In genomic region chr4:53165231-53165630, GRCm38 (mm10) we compare ENCODE assay signal across 18 mouse cellular contexts.
"Had no signal": no experiment of that assay in that cellular context is flagged by ENCODE, and none has a peak within 500 bp of the region (broad histone marks: within the 10 kb centered on the region; RNA-seq: fewer than 3 reads in every experiment).

No protein-coding gene starts in this region.

- H3K27ac ChIP-seq: lung, embryonic 15.5 days; midbrain, embryonic 10.5 days; midbrain, embryonic 12.5 days; neural tube, embryonic 13.5 days; neural tube, embryonic 15.5 days had no signal

- DNase-seq: lung, adult 2 months; lung, postnatal 14 days; lung, postnatal 4 days; midbrain, embryonic 14.5 days; retina, postnatal 1 day; right cerebral cortex, adult 18-20 months; right cerebral cortex, postnatal 25 days; right cerebral cortex, postnatal 4 days; spleen, adult 18-20 months; thymus, adult 18-20 months; thymus, postnatal 14 days; thymus, postnatal 36 days had no signal

- H3K27me3 ChIP-seq: lung, embryonic 15.5 days; neural tube, embryonic 13.5 days had no signal

- H3K4me3 ChIP-seq: lung, embryonic 15.5 days; midbrain, embryonic 10.5 days; midbrain, embryonic 12.5 days; myocyte; neural tube, embryonic 13.5 days; neural tube, embryonic 15.5 days had no signal

- H3K36me3 ChIP-seq: lung, embryonic 15.5 days; midbrain, embryonic 10.5 days; midbrain, embryonic 12.5 days; neural tube, embryonic 13.5 days; neural tube, embryonic 15.5 days had no signal
